Mouse (Mus musculus): ENCODE data around the gene Tmem52b.

DNA sequence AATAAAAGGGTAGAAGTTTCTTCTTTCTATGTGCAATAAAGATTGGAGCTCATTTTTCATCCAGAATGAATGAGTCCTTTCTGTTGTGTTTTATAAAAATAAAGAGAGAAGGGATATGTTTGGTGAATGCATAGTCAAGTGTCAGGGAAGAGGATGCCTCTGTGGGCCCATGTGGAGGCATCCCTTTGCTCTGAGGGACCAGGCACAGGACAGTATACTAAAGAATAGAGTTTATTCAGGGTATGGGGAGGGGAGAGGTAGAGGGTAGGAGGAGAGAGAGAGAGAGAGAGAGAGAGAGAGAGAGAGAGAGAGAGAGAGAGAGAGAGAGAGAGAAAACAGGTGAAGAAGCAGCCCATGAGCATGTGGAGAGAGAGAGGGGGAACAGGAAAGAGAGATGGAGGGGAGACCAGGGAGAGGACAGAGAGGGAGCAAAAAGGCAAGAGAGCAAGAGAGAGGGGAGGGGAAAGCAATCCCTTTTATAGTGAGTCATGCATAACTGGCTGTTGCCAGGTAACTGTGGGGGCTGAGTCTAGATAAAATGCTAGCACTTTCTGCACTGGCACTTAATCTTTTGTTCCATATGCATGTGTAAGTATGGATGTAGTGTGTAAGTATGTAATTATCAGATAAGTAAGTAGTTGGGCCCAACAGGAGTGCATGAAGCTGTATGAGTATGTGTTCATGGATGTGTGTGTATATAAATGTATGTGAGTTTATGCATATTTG lies 45.1 kb downstream of the Tmem52b start:
- TF ChIP-seq CTCF (IDR thresholded peaks at IDR 0.05; ENCODE audit: low read depth), result no peak
- no peak for TF ChIP-seq EP300 (optimal IDR thresholded peaks at IDR 0.05)

Data from stomach, postnatal 0 days (tissue).